Mouse (Mus musculus) megakaryocyte, adult 5-6 weeks (primary cell): ENCODE data around the gene Hist1h3c. TPM values are rescaled to one million over a fixed set of nuclear protein-coding genes. Genes with fewer than 3 reads are reported as not detected.
A peak's percentile ranks its signal among the peaks of the same experiment; 100 is the strongest.
"Not testable (repeated sequence)": the region's sequence is repeated elsewhere in the genome, so short reads cannot be mapped to it uniquely, and the experiment has no call there.

ENCODE experiments used
- ATAC-seq: 2 replicates; pipeline ENCODE4 v1.8.0; 2016; ENCODE audit warnings: mild to moderate bottlenecking, inconsistent platforms; ENCODE audit not compliant: poor library complexity, severe bottlenecking
- total RNA-seq, 2 experiments: library from RNA; stranded (forward) in 1 of 2; stranded (reverse) in 1 of 2; fragments of 153-499, 151-499 nt in 1 of 2; fragments of 221-1000, 200-1000 nt in 1 of 2; gene quantifications; 2 replicates each; pipeline versions ENCODE4 v1.2.3 to v1.2.4; 2015 to 2017

The Hist1h3c gene
- total RNA-seq, 2 experiments from 2014 or later: 119 to 593 TPM

GRCm38 (mm10) chr13:23708041-23708440 lies 37.4 kb downstream of the Hist1h3c start:
- ATAC-seq: no peak

DNA sequence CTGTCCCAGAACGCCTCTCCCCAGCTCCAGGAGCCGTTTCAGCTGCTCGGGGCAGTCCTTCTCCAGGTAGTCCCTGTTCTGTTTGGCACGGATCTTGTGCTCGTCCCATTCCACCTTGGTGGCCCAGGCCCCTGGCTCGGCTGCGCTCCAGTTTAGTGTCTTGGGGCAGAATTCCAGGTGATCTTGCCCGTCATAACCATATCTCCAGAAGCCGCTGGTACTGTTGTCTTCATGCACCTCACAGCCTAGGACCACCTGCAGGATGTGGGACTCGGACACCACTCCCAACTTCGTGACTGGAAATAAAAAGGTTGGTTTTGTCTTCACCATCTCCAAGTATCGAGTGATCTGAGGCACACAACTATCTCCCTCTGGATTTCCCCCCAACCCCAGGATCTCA lies 38.6 kb downstream of the Hist1h3c start:
- ATAC-seq: no peak

DNA sequence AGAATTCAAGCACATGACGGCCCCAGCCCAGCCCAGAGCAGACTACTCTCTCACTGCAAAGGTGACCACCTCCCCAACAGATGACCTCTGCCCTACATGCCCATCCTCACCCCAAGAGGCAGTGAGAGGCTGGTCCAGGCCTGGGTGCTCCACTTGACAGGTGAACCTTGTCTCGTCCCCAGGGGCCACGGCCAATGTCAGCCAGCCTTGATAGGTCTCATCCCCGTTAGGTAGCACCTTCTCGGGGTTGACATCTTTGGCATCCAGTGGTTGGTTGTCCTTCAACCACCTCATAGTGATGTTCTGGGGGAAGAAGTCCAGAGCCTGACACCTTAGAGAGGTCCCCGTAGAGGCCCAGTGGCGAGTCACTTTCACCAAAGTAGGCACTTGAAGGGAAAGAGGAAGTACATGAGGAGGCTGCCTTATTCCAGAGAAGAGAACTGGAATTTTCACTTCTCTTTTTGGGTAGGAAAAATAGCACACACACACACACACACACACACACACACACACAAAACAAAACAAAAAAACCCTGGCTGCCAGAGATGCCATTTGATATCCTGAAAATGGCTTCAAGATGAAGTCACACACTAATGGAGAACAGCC lies 39.5 kb downstream of the Hist1h3c start:
- peak; percentile 51 for ATAC-seq

DNA sequence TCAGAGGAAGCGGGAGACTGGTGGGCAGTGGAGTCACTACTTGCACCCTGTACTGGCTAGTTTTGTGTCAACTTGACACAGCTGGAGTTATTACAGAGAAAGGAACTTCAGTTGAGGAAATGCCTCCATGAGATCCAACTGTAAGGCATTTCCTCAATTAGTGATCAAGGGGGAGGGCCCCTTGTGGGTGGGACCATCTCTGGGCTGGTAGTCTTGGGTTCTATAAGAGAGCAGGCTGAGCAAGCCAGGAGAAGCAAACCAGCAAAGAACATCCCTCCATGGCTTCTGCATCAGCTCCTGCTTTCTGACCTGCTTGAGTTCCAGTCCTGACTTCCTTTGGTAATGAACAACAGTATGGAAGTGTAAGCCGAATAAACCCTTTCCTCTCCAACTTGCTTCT lies 42.6 kb downstream of the Hist1h3c start:
- ATAC-seq: not testable (repeated sequence)

DNA sequence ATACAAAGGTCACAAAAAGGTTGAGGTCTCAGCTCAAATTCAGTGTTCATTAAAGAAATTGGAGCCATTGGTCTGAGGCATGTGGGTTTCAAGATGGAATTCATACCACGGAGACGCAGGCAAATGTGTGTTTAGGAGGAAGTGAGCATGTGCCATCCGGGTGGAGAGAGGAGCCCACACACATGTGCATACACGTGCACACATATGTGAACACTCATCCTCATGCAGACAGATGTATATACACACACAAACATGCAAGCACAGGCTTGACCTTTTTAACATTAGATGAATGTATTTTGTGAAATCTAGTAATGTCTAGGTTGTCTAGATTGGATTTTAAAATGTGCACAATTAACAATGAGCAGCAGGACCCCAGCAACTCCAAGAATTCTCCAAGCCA lies 43.2 kb downstream of the Hist1h3c start:
- no peak for ATAC-seq

DNA sequence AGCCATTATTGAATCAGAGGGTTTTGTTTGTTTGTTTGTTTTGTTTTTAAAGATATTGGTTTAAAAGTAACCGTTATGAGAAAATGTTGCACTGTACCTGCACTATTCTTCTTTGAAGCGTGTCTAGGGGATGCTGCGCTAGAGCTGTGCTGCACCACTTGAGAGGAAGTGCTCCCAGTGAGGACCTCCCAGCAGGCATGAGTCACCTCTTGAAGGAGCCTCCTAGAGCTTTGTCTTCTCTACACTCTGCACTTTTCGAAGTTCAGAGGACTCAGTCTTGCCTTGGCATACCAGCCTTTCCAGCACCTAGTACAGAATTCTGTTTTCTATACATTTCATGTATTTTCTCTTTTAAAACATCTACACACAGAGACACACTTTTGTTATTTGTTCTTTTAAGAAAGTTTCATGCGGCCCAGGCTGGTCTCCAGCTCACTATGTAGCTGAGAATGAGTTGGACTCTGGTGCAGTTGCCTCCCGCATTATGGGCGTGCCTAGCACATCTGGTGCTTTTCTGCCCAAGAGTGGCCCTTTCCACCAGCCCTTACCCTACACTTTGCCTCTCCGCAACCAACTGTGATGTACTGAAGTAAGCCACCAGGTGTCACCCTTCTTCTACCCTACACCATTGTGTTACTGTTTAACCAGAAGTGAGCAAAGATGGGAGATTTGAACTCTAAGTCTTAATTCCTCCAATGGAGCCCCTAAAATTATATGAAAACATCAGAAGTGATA lies 44.4 kb downstream of the Hist1h3c start:
- peak; percentile 67 for ATAC-seq

- no peak for ATAC-seq
Observed at GRCm38 (mm10) chr13:23699767-23700166, 45.6 kb downstream of the Hist1h3c start.

GRCm38 (mm10) chr13:23698996-23699395 lies 46.4 kb downstream of the Hist1h3c start:
- no peak for ATAC-seq

GRCm38 (mm10) chr13:23698300-23698693 lies 47.1 kb downstream of the Hist1h3c start, which contains the start of gene Hist1h4c:
Gene Hist1h4c, minus strand, starts transcription at chr13:23698454.
- peak; percentile 88 for ATAC-seq

- ATAC-seq: peak; percentile 36
Observed at GRCm38 (mm10) chr13:23697491-23698299, 47.7 kb downstream of the Hist1h3c start.

- no peak for ATAC-seq
Observed at GRCm38 (mm10) chr13:23696061-23696474, 49.3 kb downstream of the Hist1h3c start.

- ATAC-seq: no peak
Observed at GRCm38 (mm10) chr13:23695514-23695913, 49.9 kb downstream of the Hist1h3c start, which contains the start of gene Hist1h1t. Gene Hist1h1t, plus strand, starts transcription at chr13:23695814.

Other genes starting within 250 kb of the Hist1h3c start
Only the 30 nearest of the 37 such genes appear.
- gene Hist1h1d, start 192.3 kb downstream of the Hist1h3c start, total RNA-seq (2015): 16.7 and 17.0 TPM in 2 replicates
- gene Hist1h1d, start 192.3 kb downstream of the Hist1h3c start, total RNA-seq (2017): 182 and 184 TPM in 2 replicates
- 101 and 161 TPM in 2 replicates for gene Hist1h3e, start 183.2 kb downstream of the Hist1h3c start, total RNA-seq (2015)
- 295 and 358 TPM in 2 replicates for gene Hist1h3e, start 183.2 kb downstream of the Hist1h3c start, total RNA-seq (2017)
- gene Hist1h2ae, start 174.4 kb downstream of the Hist1h3c start, total RNA-seq (2015): 8.8 and 9.0 TPM in 2 replicates
- gene Hist1h2ae, start 174.4 kb downstream of the Hist1h3c start, total RNA-seq (2017): 272 and 274 TPM in 2 replicates
- 325 and 384 TPM in 2 replicates for gene Hist1h2bg, start 174.2 kb downstream of the Hist1h3c start, total RNA-seq (2015)
- 1,715 and 1,721 TPM in 2 replicates for gene Hist1h2bg, start 174.2 kb downstream of the Hist1h3c start, total RNA-seq (2017)
- 449 and 490 TPM in 2 replicates for gene Hist1h2bf, start 171.4 kb downstream of the Hist1h3c start, total RNA-seq (2015)
- 736 and 744 TPM in 2 replicates for gene Hist1h2bf, start 171.4 kb downstream of the Hist1h3c start, total RNA-seq (2017)
- 3.2 and 3.6 TPM in 2 replicates for gene Hist1h2ad, start 171.2 kb downstream of the Hist1h3c start, total RNA-seq (2015)
- 93.7 and 99.2 TPM in 2 replicates for gene Hist1h2ad, start 171.2 kb downstream of the Hist1h3c start, total RNA-seq (2017)
- gene Hist1h3d, start 169.8 kb downstream of the Hist1h3c start, total RNA-seq (2015): 150 and 159 TPM in 2 replicates
- gene Hist1h3d, start 169.8 kb downstream of the Hist1h3c start, total RNA-seq (2017): 86.3 and 96.3 TPM in 2 replicates
- gene Hist1h4d, start 164.0 kb downstream of the Hist1h3c start, total RNA-seq (2015): 655 and 672 TPM in 2 replicates
- 1,182 and 1,443 TPM in 2 replicates for gene Hist1h4d, start 164.0 kb downstream of the Hist1h3c start, total RNA-seq (2017)
- gene Hist1h2be, start 124.5 kb downstream of the Hist1h3c start, total RNA-seq (2015): 15.1 and 16.4 TPM in 2 replicates
- gene Hist1h2be, start 124.5 kb downstream of the Hist1h3c start, total RNA-seq (2017): 110 and 115 TPM in 2 replicates
- 408 and 475 TPM in 2 replicates for gene Hist1h1e, start 123.0 kb downstream of the Hist1h3c start, total RNA-seq (2015)
- gene Hist1h1e, start 123.0 kb downstream of the Hist1h3c start, total RNA-seq (2017): 457 and 467 TPM in 2 replicates
- 10.3 and 12.0 TPM in 2 replicates for gene Hist1h2ac, start 61.7 kb downstream of the Hist1h3c start, total RNA-seq (2015)
- gene Hist1h2ac, start 61.7 kb downstream of the Hist1h3c start, total RNA-seq (2017): 67.7 and 81.2 TPM in 2 replicates
- 40.3 and 42.6 TPM in 2 replicates for gene Hist1h2bc, start 61.4 kb downstream of the Hist1h3c start, total RNA-seq (2015)
- gene Hist1h2bc, start 61.4 kb downstream of the Hist1h3c start, total RNA-seq (2017): 253 and 263 TPM in 2 replicates
- 0.94 TPM in 1 of 2 replicates, not detected in the other for gene Hist1h1t, start 49.8 kb downstream of the Hist1h3c start, total RNA-seq (2015)
- gene Hist1h1t, start 49.8 kb downstream of the Hist1h3c start, total RNA-seq (2017): 2.7 and 5.3 TPM in 2 replicates
- gene Hist1h4c, start 47.1 kb downstream of the Hist1h3c start, total RNA-seq (2015): 60.8 and 62.1 TPM in 2 replicates
- 282 and 359 TPM in 2 replicates for gene Hist1h4c, start 47.1 kb downstream of the Hist1h3c start, total RNA-seq (2017)
- 12.3 and 17.1 TPM in 2 replicates for gene Hfe, start 34.7 kb downstream of the Hist1h3c start, total RNA-seq (2015)
- gene Hfe, start 34.7 kb downstream of the Hist1h3c start, total RNA-seq (2017): 7.6 and 8.5 TPM in 2 replicates
- gene Hist1h1c, start 6.8 kb downstream of the Hist1h3c start, total RNA-seq (2015): 179 and 186 TPM in 2 replicates
- 1,288 and 1,327 TPM in 2 replicates for gene Hist1h1c, start 6.8 kb downstream of the Hist1h3c start, total RNA-seq (2017)
- gene Hist1h2bb, start 1.1 kb upstream of the Hist1h3c start, total RNA-seq (2015): 264 and 296 TPM in 2 replicates
- gene Hist1h2bb, start 1.1 kb upstream of the Hist1h3c start, total RNA-seq (2017): 5,681 and 7,839 TPM in 2 replicates
- gene Hist1h2ab, start 5.5 kb upstream of the Hist1h3c start, total RNA-seq (2015): 64.3 and 114 TPM in 2 replicates
- gene Hist1h2ab, start 5.5 kb upstream of the Hist1h3c start, total RNA-seq (2017): 3,821 and 4,666 TPM in 2 replicates
- 495 and 572 TPM in 2 replicates for gene Hist1h3b, start 6.7 kb upstream of the Hist1h3c start, total RNA-seq (2015)
- 546 and 613 TPM in 2 replicates for gene Hist1h3b, start 6.7 kb upstream of the Hist1h3c start, total RNA-seq (2017)
- gene Hist1h4b, start 11.4 kb upstream of the Hist1h3c start, total RNA-seq (2015): 64.8 and 95.3 TPM in 2 replicates
- gene Hist1h4b, start 11.4 kb upstream of the Hist1h3c start, total RNA-seq (2017): 562 and 732 TPM in 2 replicates
- gene Hist1h4a, start 15.6 kb upstream of the Hist1h3c start, total RNA-seq (2015): 58.1 TPM in 2 replicates
- 540 and 548 TPM in 2 replicates for gene Hist1h4a, start 15.6 kb upstream of the Hist1h3c start, total RNA-seq (2017)
- 53.9 and 67.3 TPM in 2 replicates for gene Hist1h3a, start 16.8 kb upstream of the Hist1h3c start, total RNA-seq (2015)
- gene Hist1h3a, start 16.8 kb upstream of the Hist1h3c start, total RNA-seq (2017): 527 and 571 TPM in 2 replicates
- 117 and 119 TPM in 2 replicates for gene Hist1h1a, start 18.1 kb upstream of the Hist1h3c start, total RNA-seq (2015)
- 1,654 and 1,862 TPM in 2 replicates for gene Hist1h1a, start 18.1 kb upstream of the Hist1h3c start, total RNA-seq (2017)
- not detected in 2 replicates for gene Trim38, start 24.3 kb upstream of the Hist1h3c start, total RNA-seq (2015)
- not detected in 2 replicates for gene Trim38, start 24.3 kb upstream of the Hist1h3c start, total RNA-seq (2017)
- not detected in 2 replicates for gene Slc17a2, start 61.4 kb upstream of the Hist1h3c start, total RNA-seq (2015)
- gene Slc17a2, start 61.4 kb upstream of the Hist1h3c start, total RNA-seq (2017): not detected in 2 replicates
- not detected in 2 replicates for gene Slc17a3, start 93.8 kb upstream of the Hist1h3c start, total RNA-seq (2015)
- not detected in 2 replicates for gene Slc17a3, start 93.8 kb upstream of the Hist1h3c start, total RNA-seq (2017)
- gene Slc17a1, start 122.1 kb upstream of the Hist1h3c start, total RNA-seq (2015): not detected in 2 replicates
- not detected in 2 replicates for gene Slc17a1, start 122.1 kb upstream of the Hist1h3c start, total RNA-seq (2017)
- gene Slc17a4, start 169.4 kb upstream of the Hist1h3c start, total RNA-seq (2015): not detected in 2 replicates
- gene Slc17a4, start 169.4 kb upstream of the Hist1h3c start, total RNA-seq (2017): not detected in 2 replicates
- not detected in 2 replicates for gene Hist1h2ba, start 188.6 kb upstream of the Hist1h3c start, total RNA-seq (2015)
- gene Hist1h2ba, start 188.6 kb upstream of the Hist1h3c start, total RNA-seq (2017): not detected in 2 replicates
- gene Hist1h2aa, start 188.9 kb upstream of the Hist1h3c start, total RNA-seq (2015): not detected in 2 replicates
- gene Hist1h2aa, start 188.9 kb upstream of the Hist1h3c start, total RNA-seq (2017): not detected in 2 replicates